Mouse (Mus musculus) lung, postnatal 0 days (tissue): ENCODE results near the gene Ryk. TPM values are rescaled to one million over a fixed set of nuclear protein-coding genes. Genes with fewer than 3 reads are reported as not detected.

ENCODE experiments used
- ATAC-seq: fragments of 200-750 bp; cut with Nextera tagmentation; 2 replicates; pipeline ENCODE4 v1.8.0; 2017; ENCODE audit warnings: moderate library complexity
- DNase-seq: peaks from one replicate; pipeline ENCODE4 v3.0.0-alpha.2; 2016; ENCODE audit warnings: low spot score
- H3K27ac ChIP-seq: fragments of 300-500 bp; sonication (generic); 2 replicates; pipeline ENCODE4 v1.5.1; 2014; ENCODE audit warnings: antibody characterized with exemption, mild to moderate bottlenecking, low read length, mixed read lengths
- H3K27me3 ChIP-seq: fragments of 300-500 bp; sonication (generic); replicated peaks from 2 replicates; pipeline ENCODE4 v1.6.1; 2014; ENCODE audit warnings: low read length, mixed read lengths; ENCODE audit not compliant: insufficient read depth
- H3K36me3 ChIP-seq: fragments of 300-500 bp; sonication (generic); 2 replicates; pipeline ENCODE4 v1.6.1; 2014; ENCODE audit warnings: low read length, mixed read lengths; ENCODE audit not compliant: insufficient read depth
- H3K4me1 ChIP-seq: fragments of 300-500 bp; sonication (generic); 2 replicates; pipeline ENCODE4 v1.6.1; 2014; ENCODE audit warnings: antibody characterized with exemption, low read depth, low read length, mixed read lengths; ENCODE audit not compliant: insufficient read depth
- H3K4me2 ChIP-seq: fragments of 300-500 bp; sonication (generic); replicated peaks from 2 replicates; pipeline ENCODE4 v1.6.1; 2014; ENCODE audit warnings: low read depth, mild to moderate bottlenecking, low read length, moderate library complexity, mixed read lengths
- H3K4me3 ChIP-seq: fragments of 300-500 bp; sonication (generic); 2 replicates; pipeline ENCODE4 v1.5.1; 2014; ENCODE audit warnings: low read depth, low read length
- H3K9ac ChIP-seq: fragments of 300-500 bp; sonication (generic); replicated peaks from 2 replicates; pipeline ENCODE4 v1.6.1; 2014; ENCODE audit warnings: low read depth, mild to moderate bottlenecking
- H3K9me3 ChIP-seq: fragments of 300-500 bp; sonication (generic); 2 replicates; pipeline ENCODE4 v1.6.1; 2016; ENCODE audit warnings: low read length, mixed read lengths
- CTCF ChIP-seq: IDR thresholded peaks from 2 replicates; pipeline ENCODE4 v1.5.1; 2016; ENCODE audit warnings: antibody characterized with exemption, mild to moderate bottlenecking
- EP300 ChIP-seq: IDR thresholded peaks from 2 replicates; pipeline ENCODE4 v1.6.1; 2016; ENCODE audit warnings: antibody characterized with exemption, mild to moderate bottlenecking, control low read depth
- WGBS: fragments of 180-500 bp; shearing (Covaris S2); extraction: QIAGEN DNeasy Blood & Tissue Kit; methylation state at CpG from one replicate; pipeline ENCODE4 v1.1.7; 2014; 5-methylcytosine and 5-hydroxymethylcytosine counted together
- polyA plus RNA-seq: library from polyadenylated mRNA; unstranded; fragments of >200 nt; fragmentation: Nextera tagmentation; extraction: Ambion mirVana; gene quantifications from 2 replicates; pipeline ENCODE4 v1.2.1, GENCODE M21; 2015

Gene Ryk
- polyA plus RNA-seq, 1 experiment from 2014 or later: 23.2 TPM

DNA sequence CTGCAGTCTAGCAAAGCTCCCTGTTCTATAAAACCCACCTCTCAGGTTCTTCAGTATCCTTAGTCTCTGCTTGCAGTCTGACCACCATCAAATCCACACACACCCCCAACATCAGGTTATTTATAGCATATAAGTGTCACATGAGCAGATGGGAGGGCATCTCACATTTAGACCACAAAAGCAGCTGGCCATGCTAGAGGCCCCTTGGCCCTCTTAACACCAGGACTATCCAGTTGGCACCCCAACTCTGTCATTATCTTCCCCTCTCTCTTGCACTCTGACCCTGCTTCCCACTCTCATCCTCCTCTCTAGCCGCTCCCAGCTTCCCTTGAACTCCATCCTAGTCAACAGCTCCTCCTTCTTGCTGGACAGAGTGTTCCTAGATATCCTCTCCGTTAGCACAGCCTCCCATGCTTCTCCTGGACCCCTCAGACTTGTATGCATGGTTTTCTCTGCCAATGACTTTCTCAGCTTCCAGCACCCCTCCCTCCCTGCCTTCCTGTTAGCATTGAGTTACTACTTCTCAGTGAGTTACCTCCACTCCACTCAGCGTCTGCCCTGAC lies 80.7 kb downstream of the Ryk start:
- no peaks in the 10 kb centered on the region for H3K9me3 ChIP-seq
- TF ChIP-seq CTCF (no peak), EP300 (no peak)
- WGBS: 40% methylated on average over 3 of the region's 3 CpGs
- DNase-seq (peak; percentile 47), ATAC-seq (peak; percentile 14)
- H3K36me3 ChIP-seq: no peaks in the 10 kb centered on the region
- peak overlapping the region; percentile 51 for H3K27ac ChIP-seq
- H3K4me1 ChIP-seq: peaks cover 10% of the 10 kb centered on the region; the same call in 1 of the 2 replicates
- H3K9ac ChIP-seq: no peak overlapping the region
- H3K4me3 ChIP-seq: no peak overlapping the region
- H3K4me2 ChIP-seq: no peak overlapping the region
- H3K27me3 ChIP-seq: no peaks in the 10 kb centered on the region

DNA sequence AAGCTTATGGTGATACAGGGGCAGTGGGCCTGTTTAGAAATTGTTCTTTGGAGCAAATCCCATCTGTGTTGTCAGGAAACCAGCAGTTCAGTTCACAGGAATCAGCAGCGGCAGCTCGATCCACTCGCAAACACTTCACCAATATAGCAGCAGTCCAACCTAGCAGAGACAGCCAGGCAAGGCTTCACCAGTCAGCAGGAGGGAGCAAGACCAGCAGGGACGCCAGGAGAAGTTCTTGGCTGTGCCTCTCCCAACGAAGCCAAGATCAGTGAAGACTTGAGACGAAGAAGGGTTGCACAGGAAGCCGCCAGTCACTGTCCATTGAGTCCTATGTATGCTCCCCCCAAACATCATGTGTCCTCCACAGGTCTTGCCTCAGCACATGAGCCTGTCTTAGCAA lies 81.4 kb downstream of the Ryk start:
- ATAC-seq (peak; percentile 18; the same call in 1 of the 2 replicates), DNase-seq (peak; percentile 60)
- no peaks in the 10 kb centered on the region for H3K27me3 ChIP-seq
- H3K4me3 ChIP-seq: no peak overlapping the region
- WGBS: 60% methylated on average over 7 of the region's 7 CpGs
- H3K4me2 ChIP-seq: no peak overlapping the region
- H3K27ac ChIP-seq: no peak overlapping the region
- no peak overlapping the region for H3K9ac ChIP-seq
- H3K9me3 ChIP-seq: no peaks in the 10 kb centered on the region
- no peak; the same call in 1 of the 2 replicates for TF ChIP-seq CTCF
- no peak for TF ChIP-seq EP300
- H3K36me3 ChIP-seq: no peaks in the 10 kb centered on the region
- peaks cover 10% of the 10 kb centered on the region; the same call in 1 of the 2 replicates for H3K4me1 ChIP-seq

DNA sequence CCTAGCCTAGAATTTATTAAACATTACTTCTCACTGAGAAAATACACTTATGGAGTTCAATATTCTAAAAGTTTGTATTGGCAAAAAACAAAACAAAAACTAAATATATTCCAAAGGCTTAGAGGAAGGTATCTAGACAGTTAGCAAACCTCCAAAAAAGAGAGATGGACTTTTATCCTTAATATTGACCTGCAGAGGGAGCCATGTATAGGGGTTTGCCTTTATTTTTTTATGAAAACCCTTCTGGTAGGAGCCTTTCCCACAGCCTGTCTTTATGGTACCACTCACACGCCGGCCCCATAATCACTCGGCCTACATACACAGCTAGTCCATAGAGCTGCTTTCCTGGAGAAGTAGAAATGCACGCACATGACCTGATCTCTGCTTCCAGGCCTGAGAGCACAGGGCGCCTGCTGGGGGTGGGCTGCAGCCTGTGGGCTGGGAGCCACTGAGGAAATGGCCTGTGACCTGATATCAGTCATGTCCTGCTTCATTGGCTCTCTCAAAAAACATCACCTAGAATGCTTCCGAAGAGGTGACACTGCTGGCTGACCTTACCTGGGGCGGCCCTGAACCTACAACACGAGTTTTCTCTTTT lies 82.9 kb downstream of the Ryk start:
- TF ChIP-seq CTCF (peak; percentile 43), EP300 (no peak)
- Histone ChIP-seq H3K4me2 (no peak overlapping the region), H3K4me1 (peaks cover 10% of the 10 kb centered on the region; the same call in 1 of the 2 replicates), H3K4me3 (no peak overlapping the region), H3K27me3 (no peaks in the 10 kb centered on the region), H3K9ac (no peak overlapping the region), H3K36me3 (no peaks in the 10 kb centered on the region), H3K9me3 (no peaks in the 10 kb centered on the region), H3K27ac (no peak overlapping the region)
- 74% methylated on average over 8 of the region's 8 CpGs for WGBS
- ATAC-seq (no peak), DNase-seq (peak; percentile 43)

DNA sequence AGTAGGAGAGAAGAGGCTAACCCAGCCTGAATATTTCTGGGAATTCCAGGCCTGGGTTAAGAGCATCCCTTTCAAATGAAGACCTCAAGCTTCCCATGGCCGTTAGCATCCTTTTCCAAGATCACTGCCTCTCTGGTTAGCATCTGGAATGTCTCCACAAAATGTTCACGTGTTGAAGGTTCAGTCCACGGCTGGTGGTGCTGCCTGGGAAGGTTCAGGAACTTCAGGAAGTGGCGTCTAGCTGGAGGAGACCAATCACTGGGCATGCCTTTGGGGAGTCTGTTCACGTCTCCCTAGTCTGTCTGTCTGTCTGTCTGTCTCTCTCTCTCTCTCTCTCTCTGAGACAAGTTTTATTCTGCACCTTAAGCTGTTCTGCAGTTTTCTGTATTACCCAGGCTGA lies 84.8 kb downstream of the Ryk start:
- H3K27me3 ChIP-seq: no peaks in the 10 kb centered on the region
- peaks cover 10% of the 10 kb centered on the region; the same call in 1 of the 2 replicates for H3K4me1 ChIP-seq
- H3K9ac ChIP-seq: no peak overlapping the region
- no peak overlapping the region for H3K4me3 ChIP-seq
- no peak for DNase-seq
- H3K9me3 ChIP-seq: no peaks in the 10 kb centered on the region
- ATAC-seq: no peak
- no peak overlapping the region for H3K27ac ChIP-seq
- TF ChIP-seq EP300: no peak
- no peak for TF ChIP-seq CTCF
- H3K4me2 ChIP-seq: no peak overlapping the region
- WGBS: 67% methylated on average over 5 of the region's 5 CpGs
- no peaks in the 10 kb centered on the region for H3K36me3 ChIP-seq

DNA sequence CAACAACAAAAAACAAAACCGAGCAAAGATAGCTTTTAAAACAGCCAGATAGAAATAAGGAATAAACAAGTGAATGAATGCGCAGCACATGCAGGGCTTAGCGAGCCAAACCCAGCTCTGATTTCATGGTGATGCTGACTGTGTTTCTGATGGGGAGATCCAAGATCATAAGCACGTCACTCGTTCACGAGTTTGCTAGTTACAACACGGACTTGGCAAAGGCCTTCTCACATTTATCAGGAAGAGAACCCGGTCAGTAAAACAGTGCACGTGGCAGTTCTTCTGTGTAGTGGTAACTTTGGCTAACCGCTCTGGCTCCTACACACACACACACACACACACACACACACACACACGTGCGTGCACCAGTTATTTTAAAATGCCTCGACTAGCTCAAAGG lies 87.1 kb downstream of the Ryk start:
- Histone ChIP-seq H3K27ac (no peak overlapping the region), H3K4me3 (no peak overlapping the region), H3K4me1 (no peaks in the 10 kb centered on the region), H3K9me3 (no peaks in the 10 kb centered on the region), H3K27me3 (no peaks in the 10 kb centered on the region), H3K4me2 (no peak overlapping the region), H3K36me3 (no peaks in the 10 kb centered on the region), H3K9ac (no peak overlapping the region)
- DNase-seq (peak; percentile 88), ATAC-seq (peak; percentile 50)
- 55% methylated on average over 13 of the region's 13 CpGs for WGBS
- no peak for TF ChIP-seq CTCF
- TF ChIP-seq EP300: no peak

DNA sequence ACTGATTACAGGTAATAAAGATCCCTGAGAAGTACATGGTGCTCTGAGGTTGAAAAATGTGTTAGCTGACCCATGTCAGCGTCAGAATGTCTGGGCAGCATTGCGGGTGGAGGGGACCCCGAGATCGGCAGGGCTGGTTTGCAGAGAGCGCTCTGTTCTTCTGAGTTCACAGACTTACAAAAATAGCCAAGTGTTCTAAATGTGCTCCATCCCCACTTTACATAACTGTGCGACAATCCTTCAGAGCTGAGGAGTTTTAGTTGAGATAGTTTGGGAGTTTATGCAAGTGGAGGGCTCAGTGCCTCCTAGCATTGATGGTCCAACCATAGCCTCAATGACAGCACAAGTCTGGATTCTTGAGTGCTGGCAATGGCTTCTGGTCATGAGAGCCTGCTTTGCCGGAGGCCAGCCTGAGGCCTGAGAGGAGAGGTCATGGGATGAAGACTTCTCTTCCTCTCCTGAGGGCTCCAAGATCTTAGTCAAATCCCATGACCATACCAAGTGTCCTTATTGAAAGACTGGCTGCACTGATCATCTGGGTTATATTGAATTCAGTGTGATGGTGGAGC lies 88.2 kb downstream of the Ryk start:
- H3K9ac ChIP-seq: no peak overlapping the region
- TF ChIP-seq CTCF (no peak), EP300 (no peak)
- no peak overlapping the region for H3K4me2 ChIP-seq
- DNase-seq: no peak
- H3K4me1 ChIP-seq: no peaks in the 10 kb centered on the region
- no peaks in the 10 kb centered on the region for H3K9me3 ChIP-seq
- H3K4me3 ChIP-seq: no peak overlapping the region
- no peak overlapping the region for H3K27ac ChIP-seq
- WGBS: 91% methylated on average over 7 of the region's 7 CpGs
- H3K27me3 ChIP-seq: no peaks in the 10 kb centered on the region
- ATAC-seq: no peak
- H3K36me3 ChIP-seq: no peaks in the 10 kb centered on the region
